In genomic region chr4:82817833-82818232, GRCm38 (mm10) we compare ENCODE assay signal across 24 mouse cellular contexts.
"Had no signal": no experiment of that assay in that cellular context is flagged by ENCODE, and none has a peak within 500 bp of the region (broad histone marks: within the 10 kb centered on the region; RNA-seq: fewer than 3 reads in every experiment).

No protein-coding gene starts in this region.

- H3K4me2 ChIP-seq: lung, embryonic 15.5 days; midbrain, embryonic 12.5 days; neural tube, embryonic 13.5 days; neural tube, embryonic 15.5 days; stomach, embryonic 15.5 days had no signal

- H3K9ac ChIP-seq: liver, postnatal 0 days; lung, embryonic 15.5 days; midbrain, embryonic 12.5 days; neural tube, embryonic 13.5 days; neural tube, embryonic 15.5 days; stomach, embryonic 15.5 days had no signal

- H3K4me3 ChIP-seq: lung, embryonic 15.5 days; midbrain, embryonic 10.5 days; midbrain, embryonic 12.5 days; myocyte; neural tube, embryonic 13.5 days; neural tube, embryonic 15.5 days; stomach, embryonic 15.5 days had no signal

- ATAC-seq: liver, postnatal 0 days; lung, postnatal 0 days; midbrain, embryonic 16.5 days had no signal

- H3K9me3 ChIP-seq: lung, embryonic 15.5 days; midbrain, embryonic 10.5 days; midbrain, embryonic 12.5 days; neural tube, embryonic 13.5 days; neural tube, embryonic 15.5 days; stomach, embryonic 15.5 days had no signal

- H3K27ac ChIP-seq: lung, embryonic 15.5 days; macrophage; midbrain, embryonic 10.5 days; midbrain, embryonic 12.5 days; neural tube, embryonic 13.5 days; neural tube, embryonic 15.5 days; stomach, embryonic 15.5 days; stomach, postnatal 0 days had no signal

- H3K36me3 ChIP-seq: lung, embryonic 15.5 days; midbrain, embryonic 12.5 days; neural tube, embryonic 13.5 days; neural tube, embryonic 15.5 days; stomach, embryonic 15.5 days had no signal

- DNase-seq: liver, postnatal 0 days; lung, adult 2 months; lung, postnatal 14 days; lung, postnatal 36 days; midbrain, embryonic 14.5 days; retina, postnatal 1 day; right cerebral cortex, adult 18-20 months; right cerebral cortex, postnatal 25 days; right cerebral cortex, postnatal 4 days; spleen, adult 18-20 months; thymus, adult 2 months; thymus, postnatal 25 days; thymus, postnatal 4 days had no signal

- H3K4me1 ChIP-seq: midbrain, embryonic 10.5 days; neural tube, embryonic 15.5 days; stomach, embryonic 15.5 days had no signal

- H3K27me3 ChIP-seq: lung, embryonic 15.5 days; midbrain, embryonic 12.5 days; neural tube, embryonic 13.5 days; neural tube, embryonic 15.5 days; stomach, embryonic 15.5 days had no signal
